Mouse (Mus musculus) spleen, adult 18-20 months (tissue): Measurements from ENCODE around the gene Fnd3c2.
A peak's percentile ranks its signal among the peaks of the same experiment; 100 is the strongest.
"Not testable (repeated sequence)": the region's sequence is repeated elsewhere in the genome, so short reads cannot be mapped to it uniquely, and the experiment has no call there.

Experiments
- DNase-seq, 2 experiments: peaks; one replicate each; pipeline ENCODE4 v3.0.0; 2022; ENCODE audit warnings: mixed read lengths in 2 of 2

Fnd3c2 gene

GRCm38 (mm10) chrX:106255276-106255675 is at the start of gene Fnd3c2:
Gene Fnd3c2, minus strand, starts transcription at chrX:106255376.
- no peak for DNase-seq

- no peak for DNase-seq
These were observed 29.3 kb upstream of the Fnd3c2 start for GRCm38 (mm10) chrX:106284441-106284840.

GRCm38 (mm10) chrX:106221058-106221457 is 34.1 kb downstream of the Fnd3c2 start, which contains the start of gene Taf9b:
Gene Taf9b, minus strand, starts transcription at chrX:106221158.
- no peak for DNase-seq

DNA sequence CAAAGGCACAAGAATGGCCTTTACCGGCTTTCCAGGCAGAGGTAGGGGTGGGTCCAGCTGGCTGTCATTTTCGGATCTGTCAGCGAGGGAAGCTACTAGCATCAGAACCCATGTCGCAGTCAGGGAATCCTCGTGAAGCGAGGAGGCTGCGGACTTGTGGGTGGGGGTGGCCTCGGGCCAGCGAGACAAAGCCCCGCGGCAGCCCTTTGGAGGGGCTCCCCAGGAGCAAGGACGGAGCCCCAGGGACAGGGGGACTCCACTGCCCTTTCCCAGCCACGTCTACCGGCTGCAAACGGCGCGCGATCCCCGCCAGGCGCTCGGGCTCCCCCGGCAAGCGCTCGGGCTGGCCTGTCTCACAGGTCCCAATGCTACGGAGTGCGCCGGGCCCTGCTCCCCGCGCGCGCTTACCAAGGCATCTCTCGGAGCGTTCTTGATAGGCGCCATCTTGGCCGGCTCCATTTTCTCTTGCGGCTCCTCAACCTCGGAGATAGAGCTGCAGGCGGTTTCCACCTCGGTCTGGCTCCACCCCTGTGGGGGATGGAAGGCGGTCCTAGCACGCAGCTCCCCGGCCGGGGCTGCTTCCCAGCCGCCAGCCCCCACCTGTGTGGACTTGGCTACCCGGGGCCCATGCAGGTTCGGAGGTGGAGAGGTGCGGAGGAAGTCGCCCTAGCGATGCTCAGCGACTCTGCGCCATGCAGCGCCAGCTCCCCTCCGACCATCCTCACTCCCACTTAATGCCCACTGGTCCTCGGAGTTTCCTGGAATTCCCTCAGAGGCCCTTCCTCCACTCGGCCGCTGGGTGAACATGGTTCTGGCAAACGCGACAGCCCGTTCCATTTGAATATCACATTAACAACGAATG is 35.8 kb downstream of the Fnd3c2 start:
- DNase-seq, result peak; percentile 45 to 56

- DNase-seq, result no peak
These were observed 46.1 kb downstream of the Fnd3c2 start for GRCm38 (mm10) chrX:106209100-106209499.

- DNase-seq, result no peak
These were observed 56.3 kb downstream of the Fnd3c2 start for GRCm38 (mm10) chrX:106198904-106199303.

- no peak for DNase-seq
These were observed 57.9 kb downstream of the Fnd3c2 start for GRCm38 (mm10) chrX:106197308-106197707.

DNA sequence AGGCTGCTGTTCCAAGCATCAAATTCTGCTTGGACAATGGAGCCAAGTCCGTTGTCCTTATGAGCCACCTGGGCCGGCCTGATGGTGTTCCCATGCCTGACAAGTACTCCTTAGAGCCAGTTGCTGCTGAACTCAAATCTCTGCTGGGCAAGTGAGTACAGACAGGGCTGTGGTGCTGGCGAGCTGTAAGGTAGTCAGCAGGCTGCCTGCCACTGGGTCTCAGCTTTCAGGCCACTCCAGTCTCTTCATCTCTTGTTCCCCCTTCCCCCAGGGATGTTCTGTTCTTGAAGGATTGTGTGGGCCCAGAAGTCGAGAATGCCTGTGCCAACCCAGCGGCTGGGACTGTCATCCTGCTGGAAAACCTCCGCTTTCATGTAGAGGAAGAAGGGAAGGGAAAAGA is 60.8 kb downstream of the Fnd3c2 start:
- not testable (repeated sequence) for DNase-seq

DNA sequence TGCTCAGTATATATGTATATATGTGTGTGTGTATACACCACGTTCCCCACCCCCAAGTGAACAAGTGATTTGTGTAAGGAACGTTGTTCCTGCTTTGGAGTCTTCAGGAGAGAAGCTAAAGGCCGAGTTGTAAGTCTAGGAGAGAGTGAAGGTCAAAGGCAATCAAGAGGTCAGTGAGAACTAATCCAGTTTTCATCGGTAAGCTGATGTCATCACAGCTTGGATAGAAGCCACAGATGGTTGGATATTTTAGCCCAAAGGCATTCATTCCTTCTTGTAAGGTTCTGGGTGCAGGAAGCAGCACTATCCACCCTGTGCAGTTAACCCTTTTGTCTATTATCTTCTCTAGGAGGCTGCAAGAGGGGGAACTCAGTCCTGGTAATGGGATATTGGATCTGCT is 65.1 kb downstream of the Fnd3c2 start:
- no peak for DNase-seq

- DNase-seq, result no peak
These were observed 65.8 kb downstream of the Fnd3c2 start for GRCm38 (mm10) chrX:106189356-106189755.

DNA sequence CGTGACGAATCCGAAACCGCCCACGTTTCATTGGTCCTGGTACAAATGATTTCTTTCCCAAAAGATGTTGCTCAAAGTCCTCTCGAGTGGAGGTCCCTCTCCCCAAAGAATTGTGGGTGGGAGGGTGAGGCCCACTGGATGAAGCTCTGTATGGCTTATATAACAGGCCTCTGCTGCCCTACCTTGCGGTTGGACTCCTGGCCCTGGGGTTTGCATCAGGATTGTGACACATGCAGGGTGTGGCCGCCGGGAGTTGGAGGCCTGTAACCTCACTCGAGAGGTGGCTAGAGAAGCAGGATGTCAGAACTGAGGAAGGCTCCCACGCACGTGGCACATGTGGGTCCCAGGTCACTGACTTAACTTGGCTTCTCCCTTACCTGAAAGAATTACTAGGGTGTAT is 67.4 kb downstream of the Fnd3c2 start:
- peak in 1 of 2 experiments; percentile 9 for DNase-seq

- peak; percentile 77 to 79 for DNase-seq
These were observed 68.2 kb downstream of the Fnd3c2 start, which contains the start of gene Pgk1 for GRCm38 (mm10) chrX:106186713-106187649. Gene Pgk1, plus strand, starts transcription at chrX:106187100.

- no peak for DNase-seq
These were observed 69.5 kb downstream of the Fnd3c2 start for GRCm38 (mm10) chrX:106185706-106186105.
